Mouse (Mus musculus): Measurements from ENCODE around the gene Taar8c.
A peak's percentile ranks its signal among the peaks of the same experiment; 100 is the strongest.
"Not testable (repeated sequence)": the region's sequence is repeated elsewhere in the genome, so short reads cannot be mapped to it uniquely, and the experiment has no call there.

The Taar8c gene

DNA sequence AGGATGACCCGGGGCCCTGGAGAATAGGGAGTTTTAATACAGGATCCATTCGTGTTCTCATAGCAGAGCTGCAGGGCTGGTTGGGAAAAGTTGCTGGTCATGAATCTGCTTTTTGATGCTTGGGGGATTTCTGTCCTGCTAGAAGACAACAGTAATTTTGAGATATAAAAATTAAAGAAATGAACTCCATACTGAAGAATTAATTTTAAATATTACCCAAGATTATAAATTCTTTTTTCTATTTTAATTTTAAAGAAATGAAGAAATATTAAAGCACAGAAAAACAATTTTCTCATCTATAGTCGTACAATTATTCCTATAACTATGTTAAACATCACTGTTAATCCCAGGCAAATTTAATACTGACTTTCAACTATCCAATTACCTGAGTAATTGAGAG lies at the start of gene Taar8c:
Gene Taar8c, minus strand, starts transcription at position 101 of the 400 bp plus-strand sequence.
- not testable (repeated sequence) for DNase-seq

DNA sequence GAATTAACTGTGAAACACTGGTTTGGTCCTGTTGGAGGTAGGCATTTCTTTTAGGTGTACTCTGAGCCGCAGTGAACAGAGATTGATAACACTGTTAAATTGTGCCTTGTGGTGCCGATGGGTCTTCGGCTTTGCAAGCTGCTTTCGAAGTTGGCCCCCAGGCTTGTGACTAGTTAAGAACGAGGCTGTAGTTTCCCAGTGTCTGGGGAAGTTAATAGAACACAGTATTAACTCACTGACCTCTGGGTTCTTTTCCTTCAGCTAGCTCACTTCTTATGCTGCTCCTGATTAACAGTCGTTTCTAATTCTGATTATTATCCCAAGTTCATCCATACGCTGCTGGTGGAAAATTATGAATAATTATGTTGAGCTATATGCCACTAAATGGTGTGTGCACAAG lies 48.4 kb upstream of the Taar8c start:
- no peak for DNase-seq

DNA sequence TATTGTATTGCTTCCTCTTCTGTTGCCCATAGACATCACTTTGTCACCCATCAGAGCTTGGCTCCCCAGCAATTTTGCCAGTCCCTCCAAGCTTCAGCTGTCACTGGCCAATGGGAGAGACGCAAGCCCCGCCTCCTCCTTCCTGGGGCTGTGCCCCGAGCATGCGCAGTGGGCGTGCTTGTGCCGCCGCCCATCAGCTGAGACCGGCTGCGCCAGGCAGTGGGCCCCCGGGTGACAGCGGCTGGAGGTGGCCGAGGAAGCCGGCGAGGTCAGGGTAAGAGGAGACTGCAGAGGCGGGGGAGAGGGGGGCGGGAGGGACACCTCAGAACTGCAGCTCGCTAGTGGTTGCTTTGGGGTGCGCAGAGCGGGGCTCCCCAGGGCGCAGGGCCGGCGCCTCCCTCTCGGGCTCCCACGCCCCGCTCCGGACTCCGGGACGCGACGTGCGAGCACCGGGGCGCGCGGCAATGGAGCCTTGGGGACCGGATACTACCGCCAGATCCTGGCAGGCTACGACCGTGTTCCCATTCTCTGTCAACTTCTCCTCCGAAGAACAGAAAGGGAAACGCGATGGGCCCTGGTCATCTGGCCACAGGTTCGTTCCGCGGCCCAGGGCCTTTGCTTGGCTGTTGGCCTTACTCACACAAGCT lies 47.5 kb upstream of the Taar8c start, which contains the start of gene Stx7:
Gene Stx7, plus strand, starts transcription at position 168 of the 647 bp plus-strand sequence.
- DNase-seq, result peak; percentile 95

DNA sequence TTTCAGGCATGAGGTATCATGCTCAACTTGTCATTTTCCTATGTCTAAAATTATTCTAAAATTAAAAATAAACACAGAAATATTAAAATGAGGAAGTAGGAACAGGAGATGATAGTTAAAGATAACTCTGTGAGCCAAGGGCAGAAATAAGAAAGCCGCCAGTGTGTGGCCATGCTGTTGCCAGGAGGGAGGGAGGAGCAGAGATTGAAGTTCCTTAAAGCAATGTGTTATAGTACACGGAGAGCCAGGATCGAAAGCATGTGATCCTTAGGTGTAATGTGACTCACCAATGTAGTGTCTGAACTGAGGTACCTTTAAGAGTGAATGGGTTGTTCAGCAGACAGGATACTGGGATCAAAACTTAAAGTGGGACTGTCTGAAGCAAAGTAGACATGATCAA lies 41.0 kb upstream of the Taar8c start:
- DNase-seq, result no peak

DNA sequence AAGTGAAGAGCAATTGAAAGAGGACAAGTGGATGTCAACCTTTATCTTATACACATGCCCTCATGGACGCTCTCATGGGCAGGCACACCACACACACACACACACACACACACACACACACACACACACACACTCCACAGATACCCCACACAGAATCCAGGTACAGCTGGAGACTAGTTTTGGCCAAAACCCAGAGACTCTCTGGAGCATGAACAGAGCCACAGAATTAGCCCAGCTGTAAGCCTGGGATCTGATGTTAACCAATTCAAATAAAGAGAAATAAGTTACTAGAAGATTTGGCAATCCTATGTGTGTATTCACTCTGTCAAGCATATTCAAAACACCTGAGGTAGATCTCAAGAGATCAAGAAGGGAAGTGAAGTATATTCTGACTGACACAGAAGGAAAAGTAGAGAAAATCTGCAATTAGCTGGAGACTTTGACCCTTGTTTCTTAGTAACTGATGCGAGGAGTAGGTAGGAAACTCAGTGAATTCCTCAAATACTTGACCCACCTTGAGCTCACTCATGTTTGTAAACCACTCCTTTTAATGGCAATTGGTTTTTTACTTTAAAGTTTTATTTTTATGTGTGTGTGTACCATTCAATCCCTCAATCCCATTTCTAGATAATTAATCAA lies 37.0 kb upstream of the Taar8c start:
- no peak for DNase-seq

DNA sequence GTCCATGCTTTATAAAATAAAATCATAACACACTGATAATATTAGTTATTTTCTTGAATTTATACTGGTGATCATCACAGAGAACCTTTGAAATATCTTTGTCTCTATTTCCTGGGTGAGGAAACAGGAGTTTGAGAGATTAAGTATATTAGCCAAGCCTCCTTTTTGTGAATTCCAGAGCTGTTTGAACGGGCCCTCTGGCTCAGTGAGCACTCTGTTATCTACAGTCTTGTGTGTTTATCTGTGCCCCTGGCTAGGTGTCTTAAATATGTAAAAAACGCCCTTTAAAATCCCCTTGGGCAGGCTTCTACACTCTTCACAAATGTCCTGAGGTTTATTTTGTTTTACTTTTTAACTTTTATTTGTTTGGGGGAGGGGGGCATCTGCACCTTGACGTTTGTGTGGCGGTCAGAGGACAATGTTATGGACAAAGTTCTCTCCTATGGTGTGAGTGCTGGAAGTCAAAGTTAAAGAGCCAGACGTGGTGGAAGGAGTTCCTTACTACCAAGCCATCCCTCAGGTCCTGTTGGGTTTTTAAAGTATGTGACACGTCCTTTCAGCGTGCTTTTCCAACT lies 32.4 kb upstream of the Taar8c start:
- DNase-seq, result no peak

DNA sequence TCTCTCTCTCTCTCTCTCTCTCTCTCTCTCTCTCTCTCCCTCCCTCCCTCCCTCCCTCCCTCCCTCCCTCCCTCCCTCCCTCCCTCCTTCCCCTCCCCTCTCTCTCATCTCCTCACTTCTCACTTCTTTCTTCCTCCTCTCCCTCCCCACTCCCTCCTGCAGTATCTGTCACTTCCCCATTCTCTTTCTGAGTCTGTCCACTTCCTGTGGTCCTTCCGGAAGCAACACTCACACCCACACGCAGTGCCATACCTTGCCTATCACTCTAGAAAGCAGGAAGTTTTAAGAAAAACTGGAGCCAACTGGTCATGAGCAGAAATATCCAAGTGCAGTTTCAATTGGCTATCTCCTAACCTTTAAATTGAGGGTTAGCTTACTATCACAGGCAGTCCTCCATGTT lies 31.4 kb upstream of the Taar8c start:
- no peak for DNase-seq

DNA sequence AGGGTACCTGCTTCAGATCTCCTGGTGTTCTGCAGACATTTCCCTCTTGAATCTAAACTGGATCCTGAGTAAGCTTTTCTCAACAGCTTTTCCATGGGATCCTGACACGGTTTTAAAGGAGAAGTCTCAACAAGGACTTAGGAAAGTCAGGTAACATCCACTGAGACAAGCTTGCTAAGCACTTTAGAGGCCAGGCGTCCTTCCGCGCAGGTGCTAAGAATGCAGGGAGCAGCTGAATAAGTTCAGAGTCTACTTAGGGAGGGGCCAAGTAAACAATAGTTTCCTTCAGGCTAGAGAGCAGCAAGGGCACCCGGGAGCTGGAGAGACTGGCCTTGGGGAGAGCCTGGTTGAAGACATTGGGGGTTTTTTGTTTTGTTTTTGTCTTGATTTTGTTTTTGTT lies 30.6 kb upstream of the Taar8c start:
- DNase-seq, result no peak

DNA sequence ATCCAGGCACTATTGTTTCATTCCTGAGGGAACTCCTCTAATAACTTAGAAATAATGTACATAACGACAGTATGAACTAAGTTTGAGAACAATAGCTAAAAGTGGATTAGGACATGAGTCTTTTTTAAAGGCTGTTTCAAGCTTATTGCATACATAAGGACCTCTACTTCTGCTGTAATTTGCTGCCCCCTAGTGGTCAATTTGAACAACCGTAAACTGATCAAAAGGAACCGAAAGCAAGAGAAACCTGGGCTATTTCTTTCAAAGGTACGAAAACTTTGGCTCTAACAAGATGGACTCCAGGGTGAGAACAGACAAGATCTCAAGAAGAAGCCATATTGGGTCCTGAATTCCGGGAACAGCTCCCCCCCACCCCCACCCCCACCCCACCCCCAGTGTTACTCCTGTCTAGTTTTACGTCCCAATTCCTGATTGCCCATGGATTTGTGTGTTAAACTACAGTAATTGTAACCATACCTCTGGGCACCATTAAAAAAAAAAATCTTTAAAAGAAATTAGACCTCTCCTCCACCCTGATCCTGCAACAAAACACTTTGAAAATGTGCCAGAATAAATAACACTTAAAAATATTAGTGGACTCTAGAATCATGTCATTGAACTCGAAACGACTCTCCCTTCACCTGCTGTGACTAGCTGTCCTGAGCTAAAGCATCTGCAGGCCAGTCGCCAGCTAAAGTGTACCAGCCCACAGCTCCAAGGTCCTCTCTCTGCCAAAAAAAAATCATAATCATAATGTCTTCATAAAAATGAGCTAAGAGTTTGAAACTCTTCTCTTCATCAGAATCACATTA lies 29.9 kb upstream of the Taar8c start:
- peak; percentile 12 for DNase-seq

DNA sequence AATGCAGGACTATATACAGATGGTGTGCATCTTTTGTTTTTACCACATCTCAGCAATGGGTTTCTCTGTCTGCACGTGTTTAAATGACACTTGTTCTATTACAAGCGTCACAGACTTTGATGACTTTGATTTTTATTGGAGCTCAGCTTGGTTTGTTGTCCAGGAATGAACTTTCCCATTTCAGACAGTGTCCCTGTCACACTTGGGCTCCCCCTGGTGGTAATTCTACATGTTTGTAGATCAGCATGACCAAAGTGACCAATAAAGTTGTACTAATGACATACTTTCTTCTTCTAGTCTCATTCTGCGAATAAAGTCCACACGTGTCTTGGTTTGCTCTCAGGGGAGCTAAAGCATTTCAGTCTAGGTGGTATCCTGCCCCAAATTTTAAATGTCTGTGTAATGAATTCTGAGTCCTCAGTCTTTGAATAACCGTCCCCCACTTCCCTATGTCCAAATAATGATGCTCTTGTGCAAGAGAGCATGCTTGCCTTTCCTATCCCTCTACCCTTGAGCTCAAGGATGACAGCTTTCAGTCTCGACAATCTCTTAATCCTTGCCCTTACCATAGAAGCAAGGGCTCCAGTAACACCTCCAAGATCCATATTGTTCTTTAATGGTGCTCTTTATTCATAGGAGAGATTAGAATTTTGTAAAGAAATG lies 9.5 kb upstream of the Taar8c start:
- no peak for DNase-seq

DNA sequence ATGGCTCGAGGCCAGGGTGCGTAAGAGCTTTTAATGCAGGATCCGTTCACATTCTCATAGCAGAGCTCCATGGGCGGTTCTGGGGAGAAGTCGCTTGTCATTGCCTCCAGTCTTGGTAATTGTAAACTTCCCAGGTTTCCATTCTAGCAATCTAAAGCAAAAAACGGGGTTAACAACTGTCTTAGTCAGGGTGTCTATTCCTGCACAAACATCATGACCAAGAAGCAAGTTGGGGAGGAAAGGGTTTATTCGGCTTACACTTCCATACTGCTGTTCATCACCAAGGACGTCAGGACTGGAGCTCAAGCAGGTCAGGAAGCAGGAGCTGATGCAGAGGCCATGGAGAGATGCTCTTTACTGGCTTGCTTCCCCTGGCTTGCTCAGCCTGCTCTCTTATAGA lies 7.7 kb upstream of the Taar8c start, which contains the start of gene Taar9:
Gene Taar9, minus strand, starts transcription at position 101 of the 400 bp plus-strand sequence.
- DNase-seq, result not testable (repeated sequence)

DNA sequence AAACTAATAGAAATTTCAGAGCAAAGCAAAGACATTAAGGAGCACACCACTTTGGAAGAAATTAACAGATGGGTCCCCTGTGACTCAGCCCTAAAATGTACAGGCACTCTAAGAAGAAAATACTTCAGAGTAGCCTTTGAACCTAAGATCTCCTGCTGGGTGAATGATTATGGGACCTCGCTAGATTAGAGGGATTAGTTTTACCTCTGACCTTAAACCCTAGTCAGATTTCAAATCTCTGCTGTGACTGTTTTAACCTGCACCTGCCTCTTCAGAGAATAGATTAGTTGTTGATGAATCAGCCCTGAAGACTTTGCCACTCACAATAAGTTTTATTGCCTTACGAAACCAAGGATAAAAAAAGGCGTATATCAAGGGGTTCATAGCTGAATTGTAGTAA lies 6.5 kb upstream of the Taar8c start:
- DNase-seq, result no peak

DNA sequence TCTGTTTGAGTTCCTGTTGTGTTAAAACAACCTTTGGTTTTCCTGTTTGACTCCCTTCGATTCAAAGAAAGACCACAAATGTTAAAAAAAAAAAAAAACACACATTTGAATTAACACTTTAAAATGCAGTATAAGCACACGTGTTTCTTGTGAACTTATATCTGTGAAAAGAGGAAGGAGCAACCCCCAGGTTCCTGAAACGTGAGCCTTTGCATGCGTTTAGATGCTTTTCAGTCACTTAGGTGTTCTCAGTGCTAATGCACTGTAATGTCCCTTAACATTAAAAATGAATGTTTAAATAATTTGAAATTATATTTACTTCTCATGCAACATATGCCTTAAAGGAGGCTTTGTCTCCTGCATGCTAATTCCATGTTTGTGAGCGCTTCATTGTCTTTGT lies 6.0 kb upstream of the Taar8c start:
- no peak for DNase-seq

DNA sequence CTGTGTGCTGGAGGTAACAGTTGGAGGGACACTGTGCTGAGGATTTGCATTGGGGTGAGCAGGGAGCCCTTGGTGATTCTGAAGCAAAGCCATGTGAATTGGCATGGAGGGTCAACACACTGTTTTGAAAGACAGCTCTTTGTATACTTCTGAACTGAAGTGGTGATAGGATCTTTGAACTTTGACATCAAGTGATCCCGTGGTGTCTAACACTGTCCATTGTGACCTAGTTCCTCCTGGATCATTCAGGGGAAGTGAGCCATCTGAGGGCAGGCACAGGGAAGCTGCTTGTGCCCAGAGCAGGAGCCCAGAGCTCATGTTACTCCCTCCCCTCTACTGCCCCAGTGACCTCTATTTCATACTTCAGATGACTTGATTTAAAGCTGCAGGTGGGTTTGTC lies 1.6 kb upstream of the Taar8c start:
- DNase-seq, result not testable (repeated sequence)

DNA sequence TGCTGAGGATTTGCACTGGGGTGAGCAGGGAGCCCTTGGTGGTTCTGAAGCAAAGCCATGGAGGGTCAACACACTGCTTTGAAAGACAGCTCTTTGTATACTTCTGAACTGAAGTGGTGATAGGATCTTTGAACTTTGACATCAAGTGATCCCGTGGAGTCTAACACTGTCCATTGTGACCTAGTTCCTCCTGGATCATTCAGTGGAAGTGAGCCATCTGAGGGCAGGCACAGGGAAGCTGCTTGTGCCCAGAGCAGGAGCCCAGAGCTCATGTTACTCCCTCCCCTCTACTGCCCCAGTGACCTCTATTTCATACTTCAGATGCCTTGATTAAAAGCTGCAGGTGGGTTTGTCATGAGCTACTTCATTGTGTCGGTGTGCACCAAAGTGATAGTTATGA lies 4.7 kb downstream of the Taar8c start:
- DNase-seq, result not testable (repeated sequence)

DNA sequence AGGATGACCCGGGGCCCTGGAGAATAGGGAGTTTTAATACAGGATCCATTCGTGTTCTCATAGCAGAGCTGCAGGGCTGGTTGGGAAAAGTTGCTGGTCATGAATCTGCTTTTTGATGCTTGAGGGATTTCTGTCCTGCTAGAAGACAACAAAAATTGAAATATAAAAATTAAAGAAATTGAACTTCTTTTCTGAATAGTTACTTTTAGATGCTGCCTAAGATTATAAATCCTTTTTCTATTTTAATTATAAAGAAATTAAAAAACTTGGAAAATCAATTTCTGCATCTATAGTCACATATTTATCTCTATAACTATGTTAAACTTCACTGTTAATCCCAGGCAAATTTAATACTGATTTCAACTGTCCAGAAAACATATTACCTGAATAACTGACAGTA lies 9.5 kb downstream of the Taar8c start, which contains the start of gene Taar8b:
Gene Taar8b, minus strand, starts transcription at position 101 of the 400 bp plus-strand sequence.
- no peak for DNase-seq

DNA sequence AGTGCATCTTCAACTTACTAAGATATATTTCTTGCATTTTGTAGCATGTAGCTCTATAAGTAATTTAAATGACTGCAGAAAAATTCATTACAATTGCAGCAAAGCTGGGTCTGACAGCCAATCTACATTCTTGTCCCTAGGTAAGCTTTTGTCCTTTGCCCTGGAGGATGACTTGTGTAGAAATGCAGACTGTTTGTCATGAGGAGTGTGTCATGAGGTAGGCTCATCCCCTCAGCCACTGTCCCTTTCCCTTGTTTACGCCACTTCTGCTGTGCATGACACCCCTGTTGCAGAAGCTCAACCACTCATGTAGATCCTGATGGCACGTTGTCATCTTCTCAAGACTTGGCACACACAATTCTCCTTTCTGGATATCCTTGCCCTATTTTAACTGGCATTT lies 14.5 kb downstream of the Taar8c start:
- no peak for DNase-seq

DNA sequence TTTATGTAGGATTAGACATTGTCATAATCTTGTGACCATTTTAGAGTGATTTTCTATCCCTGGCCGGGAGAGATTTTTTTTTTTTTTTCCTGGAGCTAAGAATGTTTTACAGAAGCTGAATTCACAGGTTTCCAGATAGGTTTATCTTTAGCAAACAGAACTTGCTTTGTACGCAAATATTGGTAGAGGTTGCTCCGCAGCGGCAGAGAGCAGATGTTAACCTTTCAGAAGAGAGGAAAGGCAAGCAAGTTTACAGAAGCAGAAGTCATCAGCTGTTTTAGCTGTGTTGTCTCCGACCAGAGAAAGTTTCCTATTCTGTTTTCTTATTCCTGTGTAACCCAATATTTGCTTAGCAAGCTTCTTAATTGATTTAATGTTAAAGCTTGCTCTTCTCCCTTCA lies 15.2 kb downstream of the Taar8c start:
- no peak for DNase-seq

DNA sequence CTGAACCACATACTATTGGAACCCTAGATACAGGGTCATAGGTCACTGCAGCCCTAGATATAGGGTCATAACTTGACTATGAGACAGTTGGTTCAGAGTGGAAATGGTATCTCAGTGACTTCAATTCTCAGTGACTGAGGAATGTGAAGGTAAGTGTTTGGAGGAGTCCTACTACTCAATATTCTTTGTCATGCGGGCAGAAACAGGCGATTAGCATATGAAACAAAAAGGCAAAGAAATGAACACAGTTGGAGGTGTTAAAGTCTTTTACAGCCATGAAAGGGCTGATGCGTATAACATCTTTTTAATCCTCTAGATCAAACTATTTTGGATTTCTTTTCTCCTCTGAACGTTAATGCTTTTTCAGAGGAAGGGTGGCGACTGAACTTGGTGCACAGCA lies 15.8 kb downstream of the Taar8c start:
- no peak for DNase-seq

DNA sequence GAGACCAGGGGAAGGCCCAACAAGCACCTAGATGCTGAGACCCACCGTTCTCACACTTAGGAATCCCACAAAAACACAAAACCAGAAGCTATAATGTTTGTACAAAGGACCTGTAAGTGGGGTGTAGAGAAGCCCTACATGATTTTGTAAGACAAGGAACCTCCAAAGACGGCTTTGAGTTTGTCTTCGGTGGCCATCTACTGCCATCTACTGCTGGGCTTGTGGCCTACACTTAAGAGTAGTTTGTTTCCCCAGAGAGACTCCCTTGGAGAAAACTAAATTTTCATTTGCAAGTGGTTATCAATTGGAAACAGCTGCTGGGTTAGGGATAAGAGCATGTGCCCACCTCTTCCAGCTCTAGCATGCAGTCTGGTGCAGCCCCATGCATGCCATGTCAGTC lies 21.5 kb downstream of the Taar8c start:
- no peak for DNase-seq

DNA sequence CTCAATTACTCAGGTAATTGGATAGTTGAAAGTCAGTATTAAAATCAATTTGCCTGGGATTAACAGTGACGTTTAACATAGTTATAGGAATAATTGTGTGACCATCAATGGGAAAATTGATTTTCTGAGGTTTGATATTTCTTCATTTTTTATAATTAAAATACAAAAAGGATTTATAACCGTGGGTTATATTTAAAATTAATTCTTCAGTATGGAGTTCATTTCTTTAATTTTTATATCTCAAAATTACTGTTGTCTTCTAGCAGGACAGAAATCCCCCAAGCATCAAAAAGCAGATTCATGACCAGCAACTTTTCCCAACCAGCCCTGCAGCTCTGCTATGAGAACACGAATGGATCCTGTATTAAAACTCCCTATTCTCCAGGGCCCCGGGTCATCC lies 25.5 kb downstream of the Taar8c start, which contains the start of gene Taar8a:
Gene Taar8a, plus strand, starts transcription at position 301 of the 400 bp plus-strand sequence.
- not testable (repeated sequence) for DNase-seq

DNA sequence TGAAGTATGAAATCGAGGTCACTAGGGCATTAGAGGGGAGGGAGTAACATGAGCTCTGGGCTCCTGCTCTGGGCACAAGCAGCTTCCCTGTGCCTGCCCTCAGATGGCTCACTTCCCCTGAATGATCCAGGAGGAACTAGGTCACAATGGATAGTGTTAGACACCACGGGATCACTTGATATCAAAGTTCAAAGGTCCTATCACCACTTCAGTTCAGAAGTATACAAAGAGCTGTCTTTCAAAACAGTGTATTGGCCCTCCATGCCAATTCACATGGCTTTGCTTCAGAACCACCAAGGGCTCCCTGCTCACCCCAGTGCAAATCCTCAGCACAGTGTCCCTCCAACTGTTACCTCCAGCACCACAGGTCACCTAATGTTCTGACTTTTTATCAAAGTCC lies 27.0 kb downstream of the Taar8c start:
- not testable (repeated sequence) for DNase-seq

DNA sequence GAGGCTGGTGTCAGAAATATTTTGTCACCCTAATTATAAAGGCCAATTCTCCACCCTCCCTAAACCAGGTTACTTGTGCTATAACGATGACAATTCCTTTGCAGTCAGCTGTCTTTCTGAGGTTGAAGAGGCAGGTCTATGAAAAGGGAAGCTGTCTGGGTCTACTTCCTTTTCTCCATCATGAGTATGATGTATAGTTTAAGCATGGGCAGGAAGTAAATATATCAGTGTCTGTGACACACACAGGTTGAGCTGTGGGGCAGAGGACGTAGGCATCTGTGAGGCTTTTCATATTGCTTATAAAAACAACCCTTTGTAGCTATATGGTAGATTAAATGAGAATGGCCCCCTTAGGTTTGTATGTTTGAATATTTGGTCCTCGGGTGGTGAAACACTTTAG lies 42.7 kb downstream of the Taar8c start:
- no peak for DNase-seq

All from cerebellum, adult 11-12 months (tissue).